Mouse (Mus musculus) embryonic fibroblast, embryonic 13.5 days (primary cell): ENCODE results near the gene Cox18.

Source experiments
- CTCF ChIP-seq: IDR thresholded peaks from 2 replicates; pipeline ENCODE4 v1.5.1; 2011; ENCODE audit warnings: mild to moderate bottlenecking, control low read depth, low read length, moderate library complexity, borderline replicate concordance; ENCODE audit not compliant: insufficient read depth
- POLR2A ChIP-seq: IDR thresholded peaks from 2 replicates; pipeline ENCODE4 v1.6.1; 2011; ENCODE audit warnings: low read depth, mild to moderate bottlenecking, control low read depth, low read length, moderate library complexity

DNA sequence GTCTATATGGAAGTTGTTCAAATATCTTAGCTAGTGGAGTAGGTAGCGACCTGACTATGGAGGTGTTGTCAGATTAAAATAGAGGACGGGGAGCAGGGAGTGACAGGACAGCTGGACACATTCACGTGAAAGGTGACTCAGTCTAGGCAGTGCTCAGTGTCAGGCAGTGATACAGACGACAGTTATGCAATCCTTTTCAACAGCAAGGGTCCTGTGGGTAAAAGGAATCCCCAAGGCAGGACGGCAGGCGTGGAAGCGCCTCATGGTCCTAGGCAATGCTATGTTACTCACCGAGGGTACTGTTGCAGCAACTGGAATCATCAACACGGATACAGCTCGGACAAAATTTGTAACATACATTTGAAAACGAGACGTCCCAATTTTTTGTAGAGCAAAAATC lies 6.6 kb downstream of the Cox18 start:
- no peak for TF ChIP-seq POLR2A
- no peak for TF ChIP-seq CTCF
